Comparison of ENCODE assay signal across 10 mouse cellular contexts in the genomic region with DNA sequence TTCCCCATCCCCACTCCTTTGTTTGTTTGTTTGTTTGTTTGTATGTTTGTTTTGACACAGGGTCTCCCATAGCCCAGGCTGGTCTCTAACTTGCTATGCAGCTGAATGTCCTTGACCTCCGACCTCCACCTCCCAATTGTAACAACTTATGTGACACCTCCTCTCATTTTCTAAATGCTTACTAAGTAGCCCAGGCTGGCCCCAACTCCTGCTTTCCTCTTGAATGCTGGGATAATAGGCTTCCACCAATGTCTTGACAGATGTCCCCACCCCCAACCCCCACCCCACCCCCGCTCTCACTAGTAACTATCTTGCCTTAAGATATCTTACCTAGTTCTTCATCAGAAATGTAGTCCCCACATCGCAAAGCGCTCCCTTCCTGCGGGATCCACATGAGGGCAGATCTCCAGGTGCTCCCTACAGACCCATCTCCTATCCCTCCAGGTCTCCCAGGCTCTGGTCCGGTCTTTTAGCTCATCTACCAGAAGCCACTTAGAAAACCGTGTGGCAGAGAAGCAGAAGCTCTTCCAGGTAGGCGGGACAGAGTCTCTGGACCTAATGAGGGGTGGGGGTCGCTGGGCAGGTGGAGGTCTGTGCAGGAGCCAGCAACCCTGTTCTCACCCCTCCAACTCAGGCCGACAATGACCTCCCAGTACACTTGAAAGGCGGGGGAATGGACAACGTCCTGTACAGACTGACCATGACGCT. TPM values are rescaled to one million over a fixed set of nuclear protein-coding genes. Genes with fewer than 3 reads are reported as not detected.
DNase-seq lines count a peak whose midpoint lies in the region; ATAC-seq and TF ChIP-seq lines count a peak whose summit lies in the region.
"Had no signal": no experiment of that assay in that cellular context is flagged by ENCODE, and none has a peak within 500 bp of the region (broad histone marks: within the 10 kb centered on the region; RNA-seq: fewer than 3 reads in every experiment).

No protein-coding gene starts in this region.

- peaks cover 54% of the 10 kb centered on the region for H3K36me3 ChIP-seq in hindbrain, embryonic 10.5 days
- peaks cover 39% of the 10 kb centered on the region for H3K36me3 ChIP-seq in hindbrain, embryonic 12.5 days
- peaks cover 56% of the 10 kb centered on the region for H3K36me3 ChIP-seq in midbrain, embryonic 13.5 days
- H3K36me3 ChIP-seq in midbrain, embryonic 16.5 days (ENCODE audit: control insufficient read depth, insufficient read depth, low read length): peaks cover 27% of the 10 kb centered on the region
- peaks cover 33% of the 10 kb centered on the region for H3K36me3 ChIP-seq in heart, postnatal 0 days (replicated peaks; ENCODE audit: control insufficient read depth, insufficient read depth, low read length)
- H3K36me3 ChIP-seq in small intestine, adult 2 months (ENCODE audit: control insufficient read depth, insufficient read depth, low read length): peaks cover 35% of the 10 kb centered on the region

- no peak for TF ChIP-seq POLR2A in small intestine, adult 2 months (IDR thresholded peaks at IDR 0.05; ENCODE audit: low read depth, low read length)

- H3K4me2 ChIP-seq in hindbrain, embryonic 12.5 days (replicated peaks): no peak overlapping the region
- H3K4me2 ChIP-seq in midbrain, embryonic 13.5 days (replicated peaks): peak overlapping the region; percentile 42
- no peak overlapping the region for H3K4me2 ChIP-seq in midbrain, embryonic 16.5 days (ENCODE audit: low read length)
- H3K4me2 ChIP-seq in heart, postnatal 0 days (ENCODE audit: low read depth, low read length): peak overlapping the region; percentile 76

- no peak overlapping the region for H3K9ac ChIP-seq in hindbrain, embryonic 12.5 days
- H3K9ac ChIP-seq in midbrain, embryonic 13.5 days (replicated peaks): no peak overlapping the region
- H3K9ac ChIP-seq in midbrain, embryonic 16.5 days (ENCODE audit: low read depth, low read length): no peak overlapping the region
- H3K9ac ChIP-seq in heart, postnatal 0 days (replicated peaks; ENCODE audit: low read depth, low read length): peak overlapping the region; percentile 69

- no peak overlapping the region for H3K27ac ChIP-seq in hindbrain, embryonic 10.5 days
- no peak overlapping the region for H3K27ac ChIP-seq in hindbrain, embryonic 12.5 days
- no peak overlapping the region for H3K27ac ChIP-seq in midbrain, embryonic 13.5 days
- no peak overlapping the region for H3K27ac ChIP-seq in midbrain, embryonic 16.5 days (ENCODE audit: low read length)
- peak overlapping the region; percentile 73 for H3K27ac ChIP-seq in heart, postnatal 0 days (ENCODE audit: low read depth)
- peak overlapping the region; percentile 72 for H3K27ac ChIP-seq in small intestine, adult 2 months (ENCODE audit: insufficient read depth, low read depth, low read length)
- H3K27ac ChIP-seq: limb, embryonic 10.5 days had no signal

- H3K9me3 ChIP-seq in hindbrain, embryonic 10.5 days: no peaks in the 10 kb centered on the region
- no peaks in the 10 kb centered on the region for H3K9me3 ChIP-seq in hindbrain, embryonic 12.5 days (replicated peaks)
- H3K9me3 ChIP-seq in midbrain, embryonic 13.5 days: no peaks in the 10 kb centered on the region
- no peaks in the 10 kb centered on the region for H3K9me3 ChIP-seq in midbrain, embryonic 16.5 days (replicated peaks; ENCODE audit: control insufficient read depth, low read length, poor library complexity, severe bottlenecking)
- H3K9me3 ChIP-seq in heart, postnatal 0 days (replicated peaks; ENCODE audit: control insufficient read depth, low read length): no peaks in the 10 kb centered on the region
- H3K9me3 ChIP-seq: limb, embryonic 10.5 days had no signal

- H3K4me1 ChIP-seq in hindbrain, embryonic 10.5 days (replicated peaks): peaks cover 15% of the 10 kb centered on the region
- H3K4me1 ChIP-seq in hindbrain, embryonic 12.5 days: peaks cover 8% of the 10 kb centered on the region
- H3K4me1 ChIP-seq in midbrain, embryonic 13.5 days (replicated peaks): peaks cover 9% of the 10 kb centered on the region
- 0 out of 2 replicates have a peak, but pooled peaks cover 3% of the 10 kb centered on the region for H3K4me1 ChIP-seq in midbrain, embryonic 16.5 days (ENCODE audit: control insufficient read depth, insufficient read depth, low read length)
- H3K4me1 ChIP-seq in heart, postnatal 0 days (ENCODE audit: control insufficient read depth, insufficient read depth): 0 out of 2 replicates have a peak, but pooled peaks cover 6% of the 10 kb centered on the region
- H3K4me1 ChIP-seq in small intestine, adult 2 months (ENCODE audit: control insufficient read depth, insufficient read depth, insufficient read length, low read length): peaks cover 31% of the 10 kb centered on the region

- DNase-seq in hindbrain, embryonic 10.5 days (ENCODE audit: low spot score): no peak
- DNase-seq in heart, postnatal 0 days (ENCODE audit: low spot score): no peak
- DNase-seq in retina, embryonic 14.5 days (ENCODE audit: low spot score): no peak
- DNase-seq in cerebellum, postnatal 14 days: no peak

- WGBS in hindbrain, embryonic 10.5 days: 74% methylated on average over 13 of the region's 13 CpGs
- 72% methylated on average over 13 of the region's 13 CpGs for WGBS in hindbrain, embryonic 12.5 days
- WGBS in midbrain, embryonic 13.5 days: 75% methylated on average over 13 of the region's 13 CpGs
- WGBS in midbrain, embryonic 16.5 days: 72% methylated on average over 13 of the region's 13 CpGs
- WGBS in heart, postnatal 0 days: 61% methylated on average over 13 of the region's 13 CpGs
- WGBS in small intestine, adult 2 months: 85% methylated on average over 13 of the region's 13 CpGs

- no peak for TF ChIP-seq CTCF in heart, postnatal 0 days (IDR thresholded peaks at IDR 0.05; ENCODE audit: low read depth)
- no peak for TF ChIP-seq CTCF in small intestine, adult 2 months (IDR thresholded peaks at IDR 0.05; ENCODE audit: extremely low read depth, insufficient read length, insufficient replicate concordance, low read depth, low read length)

- no peaks in the 10 kb centered on the region for H3K27me3 ChIP-seq in hindbrain, embryonic 10.5 days (ENCODE audit: insufficient read depth, poor library complexity, severe bottlenecking)
- no peaks in the 10 kb centered on the region for H3K27me3 ChIP-seq in hindbrain, embryonic 12.5 days
- H3K27me3 ChIP-seq in midbrain, embryonic 13.5 days: no peaks in the 10 kb centered on the region
- no peaks in the 10 kb centered on the region for H3K27me3 ChIP-seq in midbrain, embryonic 16.5 days (ENCODE audit: control insufficient read depth, insufficient read depth, low read depth, low read length)
- no peaks in the 10 kb centered on the region for H3K27me3 ChIP-seq in heart, postnatal 0 days (ENCODE audit: control insufficient read depth, insufficient read depth, low read length)
- no peaks in the 10 kb centered on the region for H3K27me3 ChIP-seq in small intestine, adult 2 months (ENCODE audit: control insufficient read depth, insufficient read depth, low read length)

- ATAC-seq in hindbrain, embryonic 12.5 days (ENCODE audit: low FRiP score): no peak
- ATAC-seq in midbrain, embryonic 13.5 days: peak; percentile 10; the same call in 1 of the 2 replicates
- no peak for ATAC-seq in midbrain, embryonic 16.5 days
- peak; percentile 12; the same call in 1 of the 2 replicates for ATAC-seq in heart, postnatal 0 days (ENCODE audit: insufficient read depth, low read depth)

- no peak for TF ChIP-seq EP300 in heart, postnatal 0 days (IDR thresholded peaks at IDR 0.05; ENCODE audit: low read depth)

- H3K4me3 ChIP-seq in hindbrain, embryonic 10.5 days: peak overlapping the region; percentile 45; the same call in 1 of the 2 replicates
- H3K4me3 ChIP-seq in hindbrain, embryonic 12.5 days: no peak overlapping the region
- no peak overlapping the region for H3K4me3 ChIP-seq in midbrain, embryonic 13.5 days (replicated peaks)
- H3K4me3 ChIP-seq in midbrain, embryonic 16.5 days (ENCODE audit: low read depth, low read length): no peak overlapping the region
- H3K4me3 ChIP-seq in heart, postnatal 0 days (ENCODE audit: low read depth, low read length): peak overlapping the region; percentile 62
- peak overlapping the region; percentile 60; the same call in 1 of the 2 replicates for H3K4me3 ChIP-seq in small intestine, adult 2 months (ENCODE audit: low read depth, low read length)

RNA-seq across cellular contexts. Expression of gene Cox7a1, which starts 0.9 kb away (rescaled TPM):
- 3.8 and 8.2 TPM in 2 replicates for polyA plus RNA-seq in hindbrain, embryonic 10.5 days (2016; fragmentation: Nextera tagmentation; extraction: Ambion mirVana)
- 3.5 and 3.6 TPM in 2 replicates for polyA plus RNA-seq in hindbrain, embryonic 12.5 days (2016; fragmentation: Nextera tagmentation; extraction: Ambion mirVana)
- 3.0 and 4.4 TPM in 2 replicates for polyA plus RNA-seq in midbrain, embryonic 13.5 days (2015; fragmentation: Nextera tagmentation; extraction: Ambion mirVana)
- polyA plus RNA-seq in midbrain, embryonic 16.5 days (2015; fragmentation: Nextera tagmentation; extraction: Ambion mirVana): 5.9 and 8.5 TPM in 2 replicates
- total RNA-seq in heart, postnatal 0 days (2014; rRNA removed; ENCODE audit: low replicate concordance): 516 and 816 TPM in 2 replicates
- 1,339 and 1,426 TPM in 2 replicates for polyA plus RNA-seq in heart, postnatal 0 days (2015; fragmentation: Nextera tagmentation; extraction: Ambion mirVana)
- 47.5 and 165 TPM in 2 replicates for polyA plus RNA-seq in small intestine, adult 2 months (2012; rRNA removed)
- total RNA-seq: common myeloid progenitor, adult 5-6 weeks had no signal

RNA-seq across cellular contexts. Expression of gene Capns1, which starts 13.8 kb away (rescaled TPM):
- 65.1 and 72.5 TPM in 2 replicates for polyA plus RNA-seq in hindbrain, embryonic 10.5 days (2016; fragmentation: Nextera tagmentation; extraction: Ambion mirVana)
- polyA plus RNA-seq in hindbrain, embryonic 12.5 days (2016; fragmentation: Nextera tagmentation; extraction: Ambion mirVana): 78.0 and 80.0 TPM in 2 replicates
- polyA plus RNA-seq in midbrain, embryonic 13.5 days (2015; fragmentation: Nextera tagmentation; extraction: Ambion mirVana): 57.2 and 64.1 TPM in 2 replicates
- polyA plus RNA-seq in midbrain, embryonic 16.5 days (2015; fragmentation: Nextera tagmentation; extraction: Ambion mirVana): 64.8 and 65.3 TPM in 2 replicates
- 356 and 427 TPM in 2 replicates for total RNA-seq in heart, postnatal 0 days (2014; rRNA removed; ENCODE audit: low replicate concordance)
- polyA plus RNA-seq in heart, postnatal 0 days (2015; fragmentation: Nextera tagmentation; extraction: Ambion mirVana): 84.4 and 88.5 TPM in 2 replicates
- polyA plus RNA-seq in small intestine, adult 2 months (2012; rRNA removed): 351 and 819 TPM in 2 replicates

RNA-seq across cellular contexts. Expression of gene Zfp146, which starts 15.2 kb away (rescaled TPM):
- polyA plus RNA-seq in hindbrain, embryonic 10.5 days (2016; fragmentation: Nextera tagmentation; extraction: Ambion mirVana): 10.5 and 17.2 TPM in 2 replicates
- polyA plus RNA-seq in hindbrain, embryonic 12.5 days (2016; fragmentation: Nextera tagmentation; extraction: Ambion mirVana): 17.6 and 20.2 TPM in 2 replicates
- polyA plus RNA-seq in midbrain, embryonic 13.5 days (2015; fragmentation: Nextera tagmentation; extraction: Ambion mirVana): 18.9 and 22.8 TPM in 2 replicates
- 10.8 and 13.4 TPM in 2 replicates for polyA plus RNA-seq in midbrain, embryonic 16.5 days (2015; fragmentation: Nextera tagmentation; extraction: Ambion mirVana)
- total RNA-seq in heart, postnatal 0 days (2014; rRNA removed; ENCODE audit: low replicate concordance): 18.6 and 29.7 TPM in 2 replicates
- polyA plus RNA-seq in heart, postnatal 0 days (2015; fragmentation: Nextera tagmentation; extraction: Ambion mirVana): 4.4 and 5.7 TPM in 2 replicates
- 2.6 and 3.0 TPM in 2 replicates for polyA plus RNA-seq in small intestine, adult 2 months (2012; rRNA removed)

RNA-seq across cellular contexts. Expression of gene Polr2i, which starts 47.0 kb away (rescaled TPM):
- 167 and 177 TPM in 2 replicates for polyA plus RNA-seq in hindbrain, embryonic 10.5 days (2016; fragmentation: Nextera tagmentation; extraction: Ambion mirVana)
- 135 and 149 TPM in 2 replicates for polyA plus RNA-seq in hindbrain, embryonic 12.5 days (2016; fragmentation: Nextera tagmentation; extraction: Ambion mirVana)
- polyA plus RNA-seq in midbrain, embryonic 13.5 days (2015; fragmentation: Nextera tagmentation; extraction: Ambion mirVana): 181 and 186 TPM in 2 replicates
- polyA plus RNA-seq in midbrain, embryonic 16.5 days (2015; fragmentation: Nextera tagmentation; extraction: Ambion mirVana): 158 and 166 TPM in 2 replicates
- 105 and 799 TPM in 2 replicates for total RNA-seq in heart, postnatal 0 days (2014; rRNA removed; ENCODE audit: low replicate concordance)
- polyA plus RNA-seq in heart, postnatal 0 days (2015; fragmentation: Nextera tagmentation; extraction: Ambion mirVana): 109 and 112 TPM in 2 replicates
- polyA plus RNA-seq in small intestine, adult 2 months (2012; rRNA removed): 59.2 and 86.9 TPM in 2 replicates

RNA-seq across cellular contexts. Expression of gene Tbcb, which starts 47.3 kb away (rescaled TPM):
- polyA plus RNA-seq in hindbrain, embryonic 10.5 days (2016; fragmentation: Nextera tagmentation; extraction: Ambion mirVana): 276 and 312 TPM in 2 replicates
- polyA plus RNA-seq in hindbrain, embryonic 12.5 days (2016; fragmentation: Nextera tagmentation; extraction: Ambion mirVana): 272 and 275 TPM in 2 replicates
- 359 and 362 TPM in 2 replicates for polyA plus RNA-seq in midbrain, embryonic 13.5 days (2015; fragmentation: Nextera tagmentation; extraction: Ambion mirVana)
- polyA plus RNA-seq in midbrain, embryonic 16.5 days (2015; fragmentation: Nextera tagmentation; extraction: Ambion mirVana): 436 and 442 TPM in 2 replicates
- 40.0 and 80.7 TPM in 2 replicates for total RNA-seq in heart, postnatal 0 days (2014; rRNA removed; ENCODE audit: low replicate concordance)
- 131 and 137 TPM in 2 replicates for polyA plus RNA-seq in heart, postnatal 0 days (2015; fragmentation: Nextera tagmentation; extraction: Ambion mirVana)
- polyA plus RNA-seq in small intestine, adult 2 months (2012; rRNA removed): 24.6 and 45.2 TPM in 2 replicates

Comparison
In these comparisons a context has a peak if more than half of its experiments do, and no peak if none do; other contexts are left out.
1. H3K4me3 ChIP-seq: peak in hindbrain, embryonic 10.5 days (single experiment), heart, postnatal 0 days (single experiment) and small intestine, adult 2 months (single experiment); none in hindbrain, embryonic 12.5 days (single experiment), midbrain, embryonic 13.5 days (single experiment) and midbrain, embryonic 16.5 days (single experiment).
2. ATAC-seq: peak in midbrain, embryonic 13.5 days (single experiment) and heart, postnatal 0 days (single experiment); none in hindbrain, embryonic 12.5 days (single experiment) and midbrain, embryonic 16.5 days (single experiment).
3. H3K4me2 ChIP-seq: peak in midbrain, embryonic 13.5 days (single experiment) and heart, postnatal 0 days (single experiment); none in hindbrain, embryonic 12.5 days (single experiment) and midbrain, embryonic 16.5 days (single experiment).
4. H3K27ac ChIP-seq: peak in heart, postnatal 0 days (single experiment) and small intestine, adult 2 months (single experiment); none in hindbrain, embryonic 10.5 days (single experiment), hindbrain, embryonic 12.5 days (single experiment), midbrain, embryonic 13.5 days (single experiment) and midbrain, embryonic 16.5 days (single experiment).